Mouse (Mus musculus) ES-Bruce4 (cell line): ENCODE results near the gene Hnf1b.

Source experiments
- CTCF ChIP-seq: IDR thresholded peaks from one replicate; pipeline ENCODE4 v1.8.1; 2011; ENCODE audit warnings: low read depth, low read length
- EP300 ChIP-seq: IDR thresholded peaks from 2 replicates; pipeline ENCODE4 v1.6.1; 2011; ENCODE audit warnings: low read depth, low read length; ENCODE audit not compliant: insufficient read depth

DNA sequence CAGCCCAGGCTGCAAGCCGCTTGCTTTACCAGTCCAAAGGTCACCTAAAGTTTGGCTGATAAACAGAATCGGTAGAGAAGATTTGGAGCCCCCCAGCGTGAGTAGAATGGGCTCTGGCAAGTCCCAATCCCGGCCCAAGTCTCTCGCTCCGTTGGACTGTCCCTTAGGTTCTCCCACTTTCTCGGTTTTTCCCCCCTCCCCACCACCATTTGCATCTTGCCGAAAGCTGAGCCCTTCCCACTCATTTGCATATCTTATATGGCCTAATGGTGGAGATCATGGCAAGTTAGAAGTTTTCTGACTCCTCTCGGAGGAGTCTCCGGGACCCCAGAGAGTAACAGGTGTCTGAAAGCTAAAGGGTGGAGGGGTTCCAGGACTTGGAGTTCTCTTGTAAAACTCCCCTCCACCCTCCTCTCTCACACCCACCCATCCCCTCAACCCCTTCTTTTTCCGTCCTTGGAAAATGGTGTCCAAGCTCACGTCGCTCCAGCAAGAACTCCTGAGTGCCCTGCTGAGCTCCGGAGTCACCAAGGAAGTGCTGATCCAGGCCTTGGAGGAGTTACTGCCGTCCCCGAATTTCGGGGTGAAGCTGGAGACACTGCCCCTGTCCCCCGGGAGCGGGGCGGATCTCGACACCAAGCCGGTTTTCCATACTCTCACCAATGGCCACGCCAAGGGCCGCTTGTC is 866 bp downstream of the Hnf1b start:
- TF ChIP-seq CTCF, result no peak
- no peak for TF ChIP-seq EP300
